Mouse (Mus musculus): ENCODE results near the gene Plcxd3. TPM values are rescaled to one million over a fixed set of nuclear protein-coding genes. Genes with fewer than 3 reads are reported as not detected.

Plcxd3 gene
- total RNA-seq, 1 experiment = 0.22 TPM

GRCm38 (mm10) chr15:4356397-4356796, 18.9 kb upstream of the Plcxd3 start:
- no peaks in the 10 kb centered on the region for H3K36me3 ChIP-seq (ENCODE audit: control insufficient read depth, insufficient read depth, low read length, poor library complexity, severe bottlenecking)
- H3K27ac ChIP-seq (ENCODE audit: insufficient read depth, low read depth, low read length, poor library complexity, severe bottlenecking) = no peak overlapping the region
- in situ Hi-C loops (cut with MboI; ENCODE audit: low sequenced_read_pairs in 2 of 2, unreplicated experiment in 2 of 2) = no loop called here
- no peak overlapping the region for H3K4me3 ChIP-seq (ENCODE audit: insufficient read depth in 1 of 2, low read depth in 1 of 2, low read length in 2 of 2, poor library complexity in 1 of 2, severe bottlenecking in 1 of 2)
- no peak overlapping the region for H3K9ac ChIP-seq (ENCODE audit: insufficient read depth, low read depth, low read length, poor library complexity, severe bottlenecking)
- H3K4me1 ChIP-seq (ENCODE audit: control insufficient read depth in 2 of 2, insufficient read depth in 2 of 2, low read length in 2 of 2, poor library complexity in 1 of 2) = no peaks in the 10 kb centered on the region; a peak in 1 of 4 replicates
- no peak for DNase-seq (ENCODE audit: low read depth, low spot score)
- TF ChIP-seq CHD2 (IDR thresholded peaks at IDR 0.05; ENCODE audit: low read depth, low read length) (no peak), MAFK (IDR thresholded peaks at IDR 0.05; ENCODE audit: insufficient read depth, low read depth, low read length) (no peak), ZC3H11A (IDR thresholded peaks at IDR 0.05; ENCODE audit: borderline replicate concordance, low read depth, low read length) (no peak), ZNF384 (IDR thresholded peaks at IDR 0.05; ENCODE audit: low read depth, low read length) (no peak)
- H3K9me3 ChIP-seq (ENCODE audit: control insufficient read depth, insufficient read depth, low read depth, low read length) = no peaks in the 10 kb centered on the region

- Histone ChIP-seq H3K4me1 (ENCODE audit: control insufficient read depth in 2 of 2, insufficient read depth in 2 of 2, low read length in 2 of 2, poor library complexity in 1 of 2) (no peaks in the 10 kb centered on the region), H3K4me3 (ENCODE audit: insufficient read depth in 1 of 2, low read depth in 1 of 2, low read length in 2 of 2, poor library complexity in 1 of 2, severe bottlenecking in 1 of 2) (no peak overlapping the region), H3K36me3 (ENCODE audit: control insufficient read depth, insufficient read depth, low read length, poor library complexity, severe bottlenecking) (no peaks in the 10 kb centered on the region), H3K9ac (ENCODE audit: insufficient read depth, low read depth, low read length, poor library complexity, severe bottlenecking) (no peak overlapping the region), H3K9me3 (ENCODE audit: control insufficient read depth, insufficient read depth, low read depth, low read length) (no peaks in the 10 kb centered on the region), H3K27ac (ENCODE audit: insufficient read depth, low read depth, low read length, poor library complexity, severe bottlenecking) (no peak overlapping the region)
- TF ChIP-seq HCFC1 (IDR thresholded peaks at IDR 0.05; ENCODE audit: borderline replicate concordance, insufficient read depth, low read length) (no peak), ZNF384 (IDR thresholded peaks at IDR 0.05; ENCODE audit: low read depth, low read length) (no peak), CHD2 (IDR thresholded peaks at IDR 0.05; ENCODE audit: low read depth, low read length) (no peak), ZC3H11A (IDR thresholded peaks at IDR 0.05; ENCODE audit: borderline replicate concordance, low read depth, low read length) (no peak), MAFK (IDR thresholded peaks at IDR 0.05; ENCODE audit: insufficient read depth, low read depth, low read length) (no peak)
- in situ Hi-C loops (cut with MboI; ENCODE audit: low sequenced_read_pairs in 2 of 2, unreplicated experiment in 2 of 2) = no loop called here
- peak; percentile 19 for DNase-seq (ENCODE audit: low read depth, low spot score)
These were observed 17.6 kb upstream of the Plcxd3 start for GRCm38 (mm10) chr15:4357706-4358105.

GRCm38 (mm10) chr15:4367801-4368200, 7.5 kb upstream of the Plcxd3 start:
- no peak overlapping the region for H3K9ac ChIP-seq (ENCODE audit: insufficient read depth, low read depth, low read length, poor library complexity, severe bottlenecking)
- no peak overlapping the region for H3K27ac ChIP-seq (ENCODE audit: insufficient read depth, low read depth, low read length, poor library complexity, severe bottlenecking)
- no peak for TF ChIP-seq ZC3H11A (IDR thresholded peaks at IDR 0.05; ENCODE audit: borderline replicate concordance, low read depth, low read length)
- no peak for TF ChIP-seq CHD2 (IDR thresholded peaks at IDR 0.05; ENCODE audit: low read depth, low read length)
- no peak for TF ChIP-seq MAFK (IDR thresholded peaks at IDR 0.05; ENCODE audit: insufficient read depth, low read depth, low read length)
- TF ChIP-seq HCFC1 (IDR thresholded peaks at IDR 0.05; ENCODE audit: borderline replicate concordance, insufficient read depth, low read length) = no peak
- no peak for TF ChIP-seq ZNF384 (IDR thresholded peaks at IDR 0.05; ENCODE audit: low read depth, low read length)
- in situ Hi-C loops (cut with MboI; ENCODE audit: low sequenced_read_pairs in 2 of 2, unreplicated experiment in 2 of 2) = no loop called here
- DNase-seq (ENCODE audit: low read depth, low spot score) = peak; percentile 22
- no peaks in the 10 kb centered on the region for H3K4me1 ChIP-seq (ENCODE audit: control insufficient read depth in 2 of 2, insufficient read depth in 2 of 2, low read length in 2 of 2, poor library complexity in 1 of 2)
- H3K4me3 ChIP-seq (ENCODE audit: insufficient read depth in 1 of 2, low read depth in 1 of 2, low read length in 2 of 2, poor library complexity in 1 of 2, severe bottlenecking in 1 of 2) = no peak overlapping the region
- H3K36me3 ChIP-seq (ENCODE audit: control insufficient read depth, insufficient read depth, low read length, poor library complexity, severe bottlenecking) = no peaks in the 10 kb centered on the region
- H3K9me3 ChIP-seq (ENCODE audit: control insufficient read depth, insufficient read depth, low read depth, low read length) = no peaks in the 10 kb centered on the region

- no peaks in the 10 kb centered on the region for H3K9me3 ChIP-seq (ENCODE audit: control insufficient read depth, insufficient read depth, low read depth, low read length)
- no peak overlapping the region for H3K27ac ChIP-seq (ENCODE audit: insufficient read depth, low read depth, low read length, poor library complexity, severe bottlenecking)
- H3K4me3 ChIP-seq (ENCODE audit: insufficient read depth in 1 of 2, low read depth in 1 of 2, low read length in 2 of 2, poor library complexity in 1 of 2, severe bottlenecking in 1 of 2) = no peak overlapping the region
- in situ Hi-C loops (cut with MboI; ENCODE audit: low sequenced_read_pairs in 2 of 2, unreplicated experiment in 2 of 2) = no loop called here
- TF ChIP-seq HCFC1 (IDR thresholded peaks at IDR 0.05; ENCODE audit: borderline replicate concordance, insufficient read depth, low read length) (no peak), CHD2 (IDR thresholded peaks at IDR 0.05; ENCODE audit: low read depth, low read length) (no peak), MAFK (IDR thresholded peaks at IDR 0.05; ENCODE audit: insufficient read depth, low read depth, low read length) (no peak), ZNF384 (IDR thresholded peaks at IDR 0.05; ENCODE audit: low read depth, low read length) (no peak), ZC3H11A (IDR thresholded peaks at IDR 0.05; ENCODE audit: borderline replicate concordance, low read depth, low read length) (no peak)
- peaks cover 2% of the 10 kb centered on the region in 2 experiments; a peak in 1 of 4 replicates for H3K4me1 ChIP-seq (ENCODE audit: control insufficient read depth in 2 of 2, insufficient read depth in 2 of 2, low read length in 2 of 2, poor library complexity in 1 of 2)
- H3K36me3 ChIP-seq (ENCODE audit: control insufficient read depth, insufficient read depth, low read length, poor library complexity, severe bottlenecking) = no peaks in the 10 kb centered on the region
- no peak overlapping the region for H3K9ac ChIP-seq (ENCODE audit: insufficient read depth, low read depth, low read length, poor library complexity, severe bottlenecking)
- DNase-seq (ENCODE audit: low read depth, low spot score) = no peak
These were observed 769 bp upstream of the Plcxd3 start for GRCm38 (mm10) chr15:4374453-4374990.

GRCm38 (mm10) chr15:4375031-4375422, 264 bp upstream of the Plcxd3 start:
- DNase-seq (ENCODE audit: low read depth, low spot score) = no peak
- in situ Hi-C loops (cut with MboI; ENCODE audit: low sequenced_read_pairs in 2 of 2, unreplicated experiment in 2 of 2) = no loop called here
- Histone ChIP-seq H3K4me1 (ENCODE audit: control insufficient read depth in 2 of 2, insufficient read depth in 2 of 2, low read length in 2 of 2, poor library complexity in 1 of 2) (peaks cover 2% of the 10 kb centered on the region in 2 experiments; a peak in 1 of 4 replicates), H3K4me3 (ENCODE audit: insufficient read depth in 1 of 2, low read depth in 1 of 2, low read length in 2 of 2, poor library complexity in 1 of 2, severe bottlenecking in 1 of 2) (peak overlapping the region; percentile 63 to 67; a peak in 3 of 4 replicates), H3K9me3 (ENCODE audit: control insufficient read depth, insufficient read depth, low read depth, low read length) (no peaks in the 10 kb centered on the region), H3K36me3 (ENCODE audit: control insufficient read depth, insufficient read depth, low read length, poor library complexity, severe bottlenecking) (no peaks in the 10 kb centered on the region), H3K9ac (ENCODE audit: insufficient read depth, low read depth, low read length, poor library complexity, severe bottlenecking) (no peak overlapping the region), H3K27ac (ENCODE audit: insufficient read depth, low read depth, low read length, poor library complexity, severe bottlenecking) (no peak overlapping the region)
- TF ChIP-seq HCFC1 (IDR thresholded peaks at IDR 0.05; ENCODE audit: borderline replicate concordance, insufficient read depth, low read length) (no peak), ZC3H11A (IDR thresholded peaks at IDR 0.05; ENCODE audit: borderline replicate concordance, low read depth, low read length) (no peak), ZNF384 (IDR thresholded peaks at IDR 0.05; ENCODE audit: low read depth, low read length) (no peak), MAFK (IDR thresholded peaks at IDR 0.05; ENCODE audit: insufficient read depth, low read depth, low read length) (no peak), CHD2 (IDR thresholded peaks at IDR 0.05; ENCODE audit: low read depth, low read length) (no peak)
